Mouse (Mus musculus) limb, embryonic 11.5 days (tissue): ENCODE results near the gene Gtf2a1. TPM values are rescaled to one million over a fixed set of nuclear protein-coding genes. Genes with fewer than 3 reads are reported as not detected.

ENCODE experiments used
- ATAC-seq: fragments of 200-750 bp; cut with Nextera tagmentation; 2 replicates; pipeline ENCODE4 v1.8.0; 2017; ENCODE audit warnings: low read depth; ENCODE audit not compliant: insufficient number of reproducible peaks, low FRiP score, low TSS enrichment
- DNase-seq: peaks from one replicate; pipeline ENCODE4 v3.0.0-alpha.2; 2015; ENCODE audit warnings: low spot score
- H3K27ac ChIP-seq: fragments of 300-500 bp; sonication (generic); replicated peaks from 2 replicates; pipeline ENCODE4 v1.5.1; 2014; ENCODE audit warnings: low read depth, mild to moderate bottlenecking, low read length
- H3K27me3 ChIP-seq: fragments of 300-500 bp; sonication (generic); 2 replicates; pipeline ENCODE4 v1.6.1; 2014; ENCODE audit warnings: mild to moderate bottlenecking, low read length, mixed read lengths; ENCODE audit not compliant: control insufficient read depth, insufficient read depth
- H3K36me3 ChIP-seq: fragments of 300-500 bp; sonication (generic); 2 replicates; pipeline ENCODE4 v1.6.1; 2014; ENCODE audit warnings: mild to moderate bottlenecking, low read length, moderate library complexity, mixed read lengths; ENCODE audit not compliant: control insufficient read depth, insufficient read depth
- H3K4me1 ChIP-seq: fragments of 300-500 bp; sonication (generic); 2 replicates; pipeline ENCODE4 v1.6.1; 2014; ENCODE audit warnings: low read length, mixed read lengths; ENCODE audit not compliant: control insufficient read depth, insufficient read depth
- H3K4me2 ChIP-seq: fragments of 300-500 bp; sonication (generic); 2 replicates; pipeline ENCODE4 v1.6.1; 2014; ENCODE audit warnings: low read depth, mild to moderate bottlenecking, moderate library complexity; ENCODE audit not compliant: severe bottlenecking
- H3K4me3 ChIP-seq: fragments of 300-500 bp; sonication (generic); 2 replicates; pipeline ENCODE4 v1.5.1; 2014; ENCODE audit warnings: low read depth, low read length
- H3K9ac ChIP-seq: fragments of 300-500 bp; sonication (generic); 2 replicates; pipeline ENCODE4 v1.6.1; 2014; ENCODE audit warnings: mild to moderate bottlenecking, low read length
- H3K9me3 ChIP-seq: fragments of 300-500 bp; sonication (generic); 2 replicates; pipeline ENCODE4 v1.6.1; 2016; ENCODE audit warnings: low read length; ENCODE audit not compliant: control insufficient read depth
- WGBS: fragments of 180-500 bp; shearing (Covaris S2); extraction: QIAGEN DNeasy Blood & Tissue Kit; methylation state at CpG from one replicate; pipeline ENCODE4 v1.1.7; 2014; 5-methylcytosine and 5-hydroxymethylcytosine counted together
- polyA plus RNA-seq: library from polyadenylated mRNA; unstranded; fragments of >200 nt; fragmentation: Nextera tagmentation; extraction: Ambion mirVana; gene quantifications from 2 replicates; pipeline ENCODE4 v1.2.1, GENCODE M21; 2014

Gtf2a1 gene
- 39.8 and 46.6 TPM in 2 replicates for polyA plus RNA-seq

DNA sequence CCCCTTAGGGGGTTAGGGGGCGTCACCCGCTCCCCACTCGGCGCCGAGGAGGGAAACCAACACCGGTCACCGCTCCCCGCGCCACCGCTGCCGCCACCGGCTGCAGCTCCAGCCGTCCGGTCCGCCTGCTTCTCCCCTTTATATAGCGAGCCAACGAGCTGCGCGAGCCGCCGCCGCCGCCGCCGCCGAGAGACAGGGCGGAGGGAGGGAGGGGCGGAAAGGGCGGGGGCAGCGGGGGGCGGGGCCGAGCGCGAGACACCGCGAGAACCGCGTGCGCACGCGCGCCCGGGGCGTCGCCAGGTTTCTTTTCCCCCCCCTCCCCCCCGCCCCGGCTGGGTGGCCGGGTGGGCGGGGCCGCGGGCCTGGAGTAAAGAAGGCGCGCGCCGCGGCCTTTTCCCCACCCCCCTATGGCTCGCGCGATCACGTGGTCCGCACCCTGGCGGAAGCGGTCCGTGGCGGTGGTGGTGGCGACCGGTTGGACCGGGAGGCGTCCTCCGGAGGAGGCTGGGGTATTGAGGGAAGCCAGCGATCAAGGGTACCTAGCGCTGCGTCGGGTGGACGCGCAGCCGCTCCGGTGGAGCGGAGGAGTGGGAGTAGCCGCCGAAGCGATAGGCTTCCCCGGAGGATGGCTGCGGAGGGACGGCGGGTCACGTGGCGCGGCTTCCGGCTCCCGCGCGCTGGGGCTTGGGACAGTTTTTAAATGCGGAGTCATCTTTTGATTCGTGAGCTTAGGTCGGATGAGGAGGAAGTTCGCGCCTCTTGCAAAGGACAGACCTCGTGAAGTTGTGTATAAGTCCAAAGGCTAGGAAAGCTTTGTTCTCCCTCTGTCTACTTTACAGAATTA is at the start of gene Gtf2a1:
Gene Gtf2a1 (minus strand): TSS at position 641 of the 844 bp plus-strand sequence.
- peak; percentile 88 for ATAC-seq
- no peaks in the 10 kb centered on the region for H3K9me3 ChIP-seq
- H3K27ac ChIP-seq: peak within 1 kb of the TSS; percentile 100
- peak within 1 kb of the TSS; percentile 65 for H3K4me3 ChIP-seq
- H3K9ac ChIP-seq: peak within 1 kb of the TSS; percentile 100
- H3K27me3 ChIP-seq: no peaks in the 10 kb centered on the region
- peaks cover 5% of the 10 kb centered on the region for H3K36me3 ChIP-seq
- H3K4me1 ChIP-seq: 0 out of 2 replicates have a peak, but pooled peaks cover 3% of the 10 kb centered on the region
- peak within 1 kb of the TSS; percentile 48 for H3K4me2 ChIP-seq
- DNase-seq: peak; percentile 97
- WGBS: under 1% methylated on average over 58 of the region's 99 CpGs

DNA sequence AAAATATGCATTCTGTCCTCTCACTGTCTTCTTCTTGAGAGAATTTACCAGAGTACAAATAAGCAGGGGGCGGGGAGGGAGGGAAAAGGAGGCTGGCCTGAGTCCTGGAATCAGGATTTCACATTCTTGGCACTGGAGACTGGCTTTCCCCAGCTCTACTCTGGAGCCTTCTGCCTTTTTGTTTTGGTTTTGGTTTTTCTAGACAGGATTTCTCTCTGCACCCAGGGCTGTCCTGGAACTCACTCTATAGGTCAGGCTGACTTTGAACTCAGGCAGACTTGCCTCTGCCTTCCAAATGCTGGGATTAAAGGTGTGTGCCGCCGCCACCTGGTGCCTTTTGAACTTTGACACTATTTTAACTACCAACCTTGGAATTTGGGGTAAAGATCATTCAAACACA is 48.1 kb upstream of the Gtf2a1 start:
- no peaks in the 10 kb centered on the region for H3K27me3 ChIP-seq
- H3K9ac ChIP-seq: no peak overlapping the region
- H3K4me1 ChIP-seq: peaks cover 2% of the 10 kb centered on the region; the same call in 1 of the 2 replicates
- H3K4me3 ChIP-seq: no peak overlapping the region
- no peaks in the 10 kb centered on the region for H3K9me3 ChIP-seq
- H3K36me3 ChIP-seq: no peaks in the 10 kb centered on the region
- no peak overlapping the region for H3K4me2 ChIP-seq
- ATAC-seq (no peak), DNase-seq (no peak)
- WGBS: 76% methylated on average over 3 of the region's 3 CpGs
- no peak overlapping the region for H3K27ac ChIP-seq

DNA sequence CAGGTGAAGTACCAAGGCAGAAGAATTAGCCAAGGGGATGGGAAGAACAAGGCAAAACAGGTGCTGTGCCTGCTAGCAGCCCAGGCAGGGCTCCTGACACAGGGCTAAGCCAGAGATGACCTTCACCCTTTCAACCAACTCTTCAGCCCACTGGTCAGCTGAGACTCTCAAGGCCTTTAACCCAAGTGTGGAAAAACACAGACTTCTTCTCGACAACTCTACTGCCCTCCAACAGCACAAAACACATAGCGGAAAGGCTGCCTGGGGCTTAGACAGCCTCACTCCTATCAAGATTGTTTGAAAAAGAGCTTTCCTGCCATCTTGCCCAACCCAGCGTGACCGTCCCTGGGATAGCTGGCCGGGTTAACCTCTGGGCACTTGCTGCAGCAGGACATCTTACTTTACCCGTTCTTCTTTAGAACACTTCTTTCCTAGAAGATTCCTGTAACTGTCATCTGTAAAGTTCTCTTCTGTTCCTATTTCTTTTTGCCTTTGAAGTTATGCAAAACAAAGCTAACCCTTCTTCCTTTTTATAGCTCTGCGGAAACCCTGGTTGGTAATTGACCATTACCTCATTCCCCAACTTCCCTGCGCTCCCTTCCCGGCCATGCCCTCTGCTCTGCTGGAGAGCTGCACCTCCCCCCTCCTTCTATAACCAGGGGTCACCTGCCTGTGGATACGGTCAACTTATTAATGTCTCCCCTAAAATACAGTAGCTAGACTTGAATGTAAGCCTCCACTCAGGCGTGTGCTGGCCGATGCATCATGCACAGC is 47.0 kb upstream of the Gtf2a1 start:
- Histone ChIP-seq H3K27me3 (no peaks in the 10 kb centered on the region), H3K9me3 (no peaks in the 10 kb centered on the region), H3K36me3 (no peaks in the 10 kb centered on the region), H3K4me2 (no peak overlapping the region), H3K4me1 (peaks cover 2% of the 10 kb centered on the region; the same call in 1 of the 2 replicates), H3K27ac (no peak overlapping the region), H3K9ac (no peak overlapping the region), H3K4me3 (no peak overlapping the region)
- 58% methylated on average over 12 of the region's 12 CpGs for WGBS
- DNase-seq: no peak
- no peak for ATAC-seq

DNA sequence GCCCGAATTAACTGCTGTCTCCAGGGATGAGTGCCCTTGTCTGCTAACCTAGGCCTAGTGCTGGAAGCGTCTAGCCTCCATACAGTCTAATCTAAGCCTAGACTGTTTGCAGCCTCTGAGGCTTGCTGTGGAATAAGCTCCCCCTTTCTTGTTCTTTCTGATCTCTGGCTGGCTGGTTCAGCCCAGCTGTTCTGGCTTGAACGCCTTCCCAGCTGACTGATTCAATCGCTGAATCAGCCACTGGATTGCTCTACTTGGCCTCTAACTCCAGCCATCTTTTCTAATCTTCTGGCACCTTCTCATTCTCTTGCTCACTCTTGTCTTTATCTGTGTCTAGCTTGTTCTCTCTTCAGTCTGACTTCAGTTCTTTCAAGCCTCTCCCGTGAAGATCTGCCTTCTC is 36.2 kb upstream of the Gtf2a1 start:
- Histone ChIP-seq H3K4me3 (no peak overlapping the region), H3K9me3 (no peaks in the 10 kb centered on the region), H3K4me2 (no peak overlapping the region), H3K9ac (no peak overlapping the region), H3K27ac (no peak overlapping the region), H3K4me1 (no peaks in the 10 kb centered on the region), H3K27me3 (no peaks in the 10 kb centered on the region), H3K36me3 (no peaks in the 10 kb centered on the region)
- DNase-seq (no peak), ATAC-seq (no peak)
- WGBS: 87% methylated on average over 5 of the region's 5 CpGs

DNA sequence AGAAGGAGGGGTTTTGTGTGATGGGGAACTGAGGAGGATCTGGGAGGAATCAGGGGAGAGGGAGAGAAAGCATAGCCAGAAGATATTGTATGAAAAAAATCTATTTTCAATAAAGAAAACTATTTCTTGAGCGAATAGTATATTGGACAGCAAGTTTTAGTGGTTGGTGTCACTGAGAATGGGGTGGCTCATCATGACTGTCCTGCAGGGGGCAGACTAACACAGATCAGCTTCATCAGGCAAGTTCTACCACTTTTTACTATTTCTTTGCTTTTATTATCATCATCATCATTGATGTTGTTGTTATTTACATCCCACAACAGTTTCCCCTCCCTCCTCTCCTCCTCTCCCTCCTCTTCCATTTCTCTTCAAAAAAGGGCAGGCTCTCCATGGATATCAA is 34.7 kb upstream of the Gtf2a1 start:
- Histone ChIP-seq H3K4me1 (no peaks in the 10 kb centered on the region), H3K36me3 (no peaks in the 10 kb centered on the region), H3K4me3 (no peak overlapping the region), H3K4me2 (no peak overlapping the region), H3K27me3 (no peaks in the 10 kb centered on the region), H3K9ac (no peak overlapping the region), H3K9me3 (no peaks in the 10 kb centered on the region), H3K27ac (no peak overlapping the region)
- WGBS: 68% methylated on average over 1 of the region's 1 CpGs
- DNase-seq (peak; percentile 34), ATAC-seq (no peak)

DNA sequence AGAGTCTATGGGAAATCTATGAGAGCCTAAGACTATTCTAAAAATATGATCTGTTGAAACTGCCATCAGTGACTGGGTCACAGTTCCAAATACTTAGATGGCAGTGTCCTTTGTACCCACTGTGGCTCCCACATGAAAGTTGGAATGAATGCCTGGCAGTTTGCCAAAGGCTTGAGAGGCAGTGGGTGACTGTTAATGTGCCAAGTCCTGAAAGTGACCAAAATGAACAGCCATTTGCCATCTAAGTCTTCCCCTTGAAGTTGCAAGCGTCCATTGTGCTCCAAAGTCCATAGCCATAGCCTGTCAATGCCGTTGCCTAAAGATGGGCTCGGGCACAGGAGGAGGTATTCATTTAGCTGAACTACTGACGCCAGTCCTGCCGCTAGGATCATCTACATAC is 19.1 kb upstream of the Gtf2a1 start:
- no peaks in the 10 kb centered on the region for H3K4me1 ChIP-seq

DNA sequence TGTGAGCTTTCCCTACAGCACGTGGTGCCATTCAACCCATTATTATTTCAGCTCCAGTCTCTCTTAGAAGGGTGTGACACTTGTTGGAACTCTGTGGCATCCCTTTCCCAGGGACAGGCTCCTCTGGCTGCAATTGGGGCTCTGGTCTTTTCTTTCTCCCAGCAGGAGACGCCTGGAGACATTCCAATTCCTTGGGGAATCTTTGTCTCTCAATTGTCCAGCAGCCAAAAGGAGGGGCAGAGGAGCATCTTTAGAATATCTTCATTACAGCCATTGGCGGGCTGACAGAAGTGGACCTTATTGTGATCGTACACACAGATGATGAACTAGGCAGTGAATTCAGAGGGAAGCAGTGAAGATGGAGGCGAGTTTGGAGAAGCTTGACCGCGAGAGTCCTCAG is 17.4 kb upstream of the Gtf2a1 start:
- H3K27me3 ChIP-seq: no peaks in the 10 kb centered on the region
- H3K36me3 ChIP-seq: no peaks in the 10 kb centered on the region
- H3K4me2 ChIP-seq: no peak overlapping the region
- ATAC-seq: no peak
- H3K9me3 ChIP-seq: no peaks in the 10 kb centered on the region
- H3K27ac ChIP-seq: no peak overlapping the region
- DNase-seq: no peak
- H3K4me1 ChIP-seq: no peaks in the 10 kb centered on the region
- H3K9ac ChIP-seq: no peak overlapping the region
- no peak overlapping the region for H3K4me3 ChIP-seq
- WGBS: 77% methylated on average over 7 of the region's 7 CpGs

More for the DNA sequence above, 19.1 kb upstream of the Gtf2a1 start:
- Histone ChIP-seq H3K9ac (no peak overlapping the region), H3K27ac (no peak overlapping the region), H3K4me2 (no peak overlapping the region), H3K36me3 (no peaks in the 10 kb centered on the region), H3K9me3 (no peaks in the 10 kb centered on the region), H3K4me3 (no peak overlapping the region), H3K27me3 (no peaks in the 10 kb centered on the region)
- DNase-seq (no peak), ATAC-seq (no peak)
- WGBS: 92% methylated on average over 5 of the region's 5 CpGs

DNA sequence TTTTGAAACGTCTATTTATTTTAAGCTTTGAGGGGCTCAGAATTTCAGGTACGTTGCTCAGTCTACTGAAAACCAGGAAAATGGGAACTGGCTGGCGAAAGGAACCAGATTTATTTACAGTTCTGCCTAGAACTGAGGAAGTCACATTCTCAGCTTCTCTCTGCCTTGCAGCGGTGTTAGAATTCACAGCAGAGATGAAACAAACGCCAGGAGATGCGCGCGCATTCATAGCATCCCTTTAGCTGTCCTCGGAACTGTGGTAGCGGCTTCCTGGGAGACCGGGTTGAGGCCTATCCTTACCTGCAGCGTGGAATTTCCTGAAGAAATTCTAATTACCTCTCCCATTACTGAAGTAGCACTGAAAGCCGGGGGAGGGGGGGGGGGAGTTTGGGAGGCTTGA is 16.4 kb upstream of the Gtf2a1 start:
- Histone ChIP-seq H3K4me3 (no peak overlapping the region), H3K27me3 (no peaks in the 10 kb centered on the region), H3K36me3 (no peaks in the 10 kb centered on the region), H3K9ac (no peak overlapping the region), H3K4me2 (no peak overlapping the region), H3K9me3 (no peaks in the 10 kb centered on the region), H3K27ac (no peak overlapping the region), H3K4me1 (no peaks in the 10 kb centered on the region)
- DNase-seq: no peak
- ATAC-seq: no peak
- 87% methylated on average over 13 of the region's 13 CpGs for whole genome bisulfite sequencing
